Mouse (Mus musculus) lung, adult 2 months (tissue): ENCODE data around the gene Hmg20a. TPM values are rescaled to one million over a fixed set of nuclear protein-coding genes. Genes with fewer than 3 reads are reported as not detected.

Experiments
- DNase-seq: peaks from one replicate; pipeline ENCODE4 v3.0.0; 2022
- H3K4me1 ChIP-seq: fragments of 200-500 bp; 2 replicates; pipeline ENCODE4 v1.6.1; 2011; ENCODE audit warnings: low read length; ENCODE audit not compliant: control insufficient read depth, insufficient read depth
- H3K4me3 ChIP-seq: fragments of 200-500 bp; replicated peaks from 2 replicates; pipeline ENCODE3; 2011; ENCODE audit warnings: low read depth, mild to moderate bottlenecking, control low read depth, low read length; ENCODE audit errors: extremely low read depth
- CTCF ChIP-seq: fragments of 200-500 bp; IDR thresholded peaks from 2 replicates; pipeline ENCODE4 v1.5.1; 2011; ENCODE audit warnings: mild to moderate bottlenecking, low read length, control low read depth; ENCODE audit not compliant: insufficient read depth
- POLR2A ChIP-seq: fragments of 200-500 bp; IDR thresholded peaks from 2 replicates; pipeline ENCODE4 v1.6.1; 2011; ENCODE audit warnings: low read depth, mild to moderate bottlenecking, control low read depth, low read length, borderline replicate concordance; ENCODE audit errors: extremely low read depth
- WGBS: fragments of 180-500 bp; shearing (Covaris S2); methylation state at CpG from one replicate; pipeline ENCODE4 v1.1.7; 2018; 5-methylcytosine and 5-hydroxymethylcytosine counted together
- polyA plus RNA-seq: library from polyadenylated mRNA; depleted of rRNA; stranded (reverse); fragments of >200 nt; gene quantifications from 2 replicates; pipeline ENCODE4 v1.2.3, GENCODE M21; 2012

Gene Hmg20a
- polyA plus RNA-seq, 1 experiment = 29.4 TPM

DNA sequence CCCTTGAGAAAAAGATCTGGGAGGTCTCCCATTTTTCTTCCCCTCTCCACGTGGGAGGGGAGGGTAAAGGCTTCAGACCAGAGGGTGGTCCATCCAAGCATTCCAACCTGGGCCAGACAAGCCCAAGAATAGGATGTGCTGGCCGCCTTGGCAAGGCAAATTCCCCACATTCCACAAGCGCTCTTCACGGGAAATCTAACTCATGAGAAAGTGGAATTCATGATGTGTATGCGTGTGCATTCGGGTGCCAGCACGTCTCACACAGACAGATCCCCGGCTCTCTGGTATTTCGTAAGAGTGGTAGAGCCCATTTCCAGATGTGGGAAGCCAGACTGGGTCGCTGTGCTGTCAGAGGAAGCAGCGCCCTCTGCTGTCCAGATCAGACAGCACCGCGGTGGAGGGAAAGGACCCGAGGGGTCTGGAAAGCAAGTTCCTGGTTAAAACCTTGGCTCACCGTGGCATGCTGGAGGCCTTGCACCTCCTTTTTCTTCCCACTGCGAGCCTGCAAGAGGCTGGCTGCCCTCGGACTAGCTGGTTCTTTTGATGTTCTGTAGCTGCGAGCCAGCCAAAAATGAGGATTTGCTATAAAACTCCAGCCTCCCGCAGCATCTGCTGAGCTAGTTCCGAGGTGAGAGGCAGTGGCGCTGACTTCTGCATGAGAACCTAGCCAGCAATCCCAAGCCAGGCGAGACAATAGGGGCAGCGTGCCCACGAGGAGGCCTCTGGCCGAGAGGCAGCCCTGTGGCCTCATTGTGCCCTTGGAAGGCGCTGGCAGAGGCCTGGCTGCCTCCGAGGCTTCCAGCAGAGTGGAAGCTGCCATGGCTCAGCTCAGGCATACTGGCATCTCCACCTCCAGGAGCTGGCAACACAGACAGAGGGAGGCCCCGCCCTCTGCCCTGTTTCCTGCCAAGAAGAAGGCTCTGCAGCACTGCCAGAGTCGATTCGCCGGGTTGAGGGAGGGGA lies 87.7 kb downstream of the Hmg20a start:
- WGBS = 1% methylated on average over 31 of the region's 31 CpGs
- Histone ChIP-seq H3K4me3 (peak overlapping the region; percentile 70), H3K4me1 (peaks cover 29% of the 10 kb centered on the region)
- peak; percentile 92 for DNase-seq
- TF ChIP-seq POLR2A = peak; percentile 71; the same call in 1 of the 2 replicates
- peak; percentile 90 for TF ChIP-seq CTCF

DNA sequence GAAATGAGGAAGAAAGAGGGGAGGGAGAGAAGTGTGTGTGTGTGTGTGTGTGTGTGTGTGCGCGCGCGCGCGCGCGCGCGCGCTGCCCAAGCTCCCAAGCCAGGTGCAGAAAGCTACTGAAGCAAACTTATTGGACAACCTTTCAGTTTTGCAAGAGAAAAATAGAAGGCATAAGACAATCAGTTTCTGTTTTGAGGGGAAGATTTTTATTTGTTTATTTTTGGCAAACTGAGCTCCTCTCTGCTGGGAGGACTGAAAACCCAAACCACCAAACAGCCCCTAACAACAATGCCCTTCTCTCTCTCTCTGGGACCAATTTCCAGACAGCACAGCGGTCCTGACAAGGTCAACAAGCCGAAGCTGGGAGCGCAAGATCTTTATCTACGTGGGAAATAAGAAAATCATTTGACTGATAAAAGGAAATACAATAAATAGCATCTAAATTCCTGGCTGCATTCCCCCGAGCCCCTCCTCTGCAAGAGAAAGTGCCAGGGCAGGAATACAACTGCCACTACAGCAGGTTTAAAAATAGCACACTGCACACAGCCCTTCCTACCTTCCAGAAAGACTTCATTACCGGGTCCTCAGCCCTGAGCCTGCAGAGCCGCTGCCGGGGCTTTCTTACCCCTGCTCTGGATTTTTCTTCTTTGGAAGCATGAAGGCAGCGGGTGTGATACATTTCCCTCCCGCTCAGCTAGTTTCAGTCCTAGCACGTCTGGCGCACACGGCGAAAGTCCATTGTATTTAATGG lies 88.7 kb downstream of the Hmg20a start:
- no peak for TF ChIP-seq CTCF
- no peak for TF ChIP-seq POLR2A
- peaks cover 27% of the 10 kb centered on the region for H3K4me1 ChIP-seq
- peak; percentile 43 for DNase-seq
- H3K4me3 ChIP-seq = peak overlapping the region; percentile 43
- 3% methylated on average over 25 of the region's 25 CpGs for WGBS

DNA sequence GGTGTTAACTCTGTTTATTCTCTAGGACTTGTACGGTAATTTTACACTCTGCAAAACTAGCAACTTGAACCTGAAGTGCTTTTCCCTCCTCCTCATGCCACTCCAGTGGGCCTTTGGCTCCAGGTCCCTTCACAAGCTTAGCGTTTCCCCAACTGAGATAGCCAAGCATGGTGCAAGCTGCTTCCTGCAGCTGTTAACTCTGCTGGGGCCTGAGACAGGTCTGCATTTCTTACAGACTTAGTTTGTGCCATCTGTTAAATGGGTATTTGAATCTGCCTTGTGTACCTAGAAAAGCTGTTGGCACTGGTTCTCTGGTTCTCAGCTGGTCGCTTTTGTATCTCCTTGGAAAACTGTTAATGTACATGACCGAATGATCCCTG lies 89.3 kb downstream of the Hmg20a start:
- no peak for DNase-seq
- 39% methylated on average over 4 of the region's 4 CpGs for WGBS
- peak overlapping the region; percentile 43 for H3K4me3 ChIP-seq
- TF ChIP-seq POLR2A (no peak), CTCF (no peak)
- peaks cover 24% of the 10 kb centered on the region for H3K4me1 ChIP-seq

DNA sequence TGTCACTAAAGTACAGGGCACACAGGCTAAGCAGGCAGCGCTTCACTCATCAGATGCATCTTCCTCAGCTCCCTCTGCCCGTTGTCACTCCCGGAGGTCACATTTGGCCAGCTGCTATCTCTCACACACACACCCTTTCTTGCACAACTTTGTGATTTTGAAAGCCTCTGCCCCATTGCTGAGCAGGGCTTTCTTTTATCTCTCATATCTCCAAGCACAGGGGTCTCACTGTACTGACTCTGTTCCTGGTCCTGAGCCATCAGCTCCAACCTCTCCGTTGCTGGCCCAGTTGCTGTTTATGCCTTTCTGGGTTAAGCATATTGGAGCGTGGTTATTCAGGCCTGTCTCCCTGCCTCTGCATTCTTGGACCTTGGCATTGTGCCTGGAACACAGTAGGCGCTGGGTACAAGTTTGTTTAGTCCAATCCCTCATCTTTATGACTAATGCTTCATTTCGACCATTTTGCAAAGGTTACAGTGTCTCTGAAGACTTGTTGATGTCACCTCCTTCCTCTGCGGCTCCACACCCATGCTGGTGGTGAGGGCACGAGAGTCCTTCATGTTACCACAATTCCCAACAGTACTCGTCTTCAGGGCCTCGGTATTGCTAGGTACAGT lies 90.5 kb downstream of the Hmg20a start:
- H3K4me3 ChIP-seq = no peak overlapping the region
- peak; percentile 41 for DNase-seq
- 12% methylated on average over 11 of the region's 11 CpGs for WGBS
- no peak for TF ChIP-seq CTCF
- TF ChIP-seq POLR2A = no peak
- peaks cover 22% of the 10 kb centered on the region for H3K4me1 ChIP-seq

DNA sequence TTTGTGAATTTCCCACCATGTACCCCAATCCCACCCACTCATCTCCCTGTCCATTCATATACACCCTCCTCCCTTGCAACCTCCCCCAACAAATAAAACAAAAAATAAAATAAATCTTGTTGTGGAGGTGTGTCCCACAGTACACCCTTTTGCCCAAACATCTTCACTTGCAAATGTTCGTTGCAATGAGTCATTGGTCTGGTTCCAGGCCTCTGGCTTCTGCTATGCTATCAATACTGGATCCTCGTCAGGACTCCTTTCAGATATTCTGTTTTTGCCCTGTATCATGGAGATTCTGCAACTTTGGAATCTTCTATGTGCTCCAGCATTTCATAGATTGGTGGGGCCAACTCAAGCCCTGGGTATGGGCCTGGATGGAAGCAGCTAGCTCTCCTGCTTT lies 91.9 kb downstream of the Hmg20a start:
- Histone ChIP-seq H3K4me3 (no peak overlapping the region), H3K4me1 (peaks cover 22% of the 10 kb centered on the region)
- 72% methylated on average over 2 of the region's 2 CpGs for WGBS
- DNase-seq = no peak
- TF ChIP-seq POLR2A (no peak), CTCF (no peak)

DNA sequence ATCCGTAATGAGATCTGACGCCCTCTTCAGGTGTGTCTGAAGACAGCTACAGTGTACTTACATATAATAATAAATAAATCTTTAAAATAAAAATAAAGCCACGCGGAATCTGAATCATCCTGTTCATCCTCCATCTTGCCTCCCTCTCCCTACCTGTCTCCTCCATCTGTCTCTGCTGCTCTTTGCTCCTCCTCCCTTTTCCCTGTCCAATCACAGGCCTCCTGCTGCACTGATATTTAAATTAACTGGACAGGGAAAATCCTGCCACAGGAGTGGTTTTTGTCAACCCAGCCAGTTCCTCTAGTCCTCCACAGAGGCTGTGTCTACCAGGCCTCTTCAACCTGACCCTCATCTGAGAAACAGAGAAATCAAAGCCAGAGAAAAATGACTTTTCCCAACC lies 94.1 kb downstream of the Hmg20a start:
- no peak overlapping the region for H3K4me3 ChIP-seq
- WGBS = 89% methylated on average over 4 of the region's 4 CpGs
- H3K4me1 ChIP-seq = peaks cover 27% of the 10 kb centered on the region
- TF ChIP-seq CTCF = no peak
- TF ChIP-seq POLR2A = no peak
- no peak for DNase-seq

DNA sequence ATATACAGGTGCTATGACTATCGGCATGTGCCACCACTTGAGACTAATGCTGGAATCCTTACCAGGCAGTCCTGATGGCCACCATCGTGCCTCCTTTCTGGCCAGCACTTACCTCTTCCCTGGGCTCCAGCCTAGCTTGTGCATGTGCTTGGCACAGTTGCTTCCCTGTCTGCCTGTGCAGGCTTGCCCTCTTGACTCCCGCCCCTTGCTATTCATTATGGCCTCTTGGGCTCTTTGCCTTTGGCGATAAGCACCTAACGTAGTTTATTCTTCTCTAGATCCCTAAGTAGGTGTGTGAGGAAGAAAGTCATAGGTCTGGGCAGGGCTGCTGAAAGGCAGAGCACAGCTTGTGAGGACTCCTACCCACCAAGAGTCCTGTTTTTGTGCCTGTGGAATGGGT lies 96.7 kb downstream of the Hmg20a start:
- H3K4me1 ChIP-seq = peaks cover 11% of the 10 kb centered on the region
- 66% methylated on average over 5 of the region's 5 CpGs for whole genome bisulfite sequencing
- no peak for DNase-seq
- H3K4me3 ChIP-seq = no peak overlapping the region
- TF ChIP-seq CTCF (no peak), POLR2A (no peak)

DNA sequence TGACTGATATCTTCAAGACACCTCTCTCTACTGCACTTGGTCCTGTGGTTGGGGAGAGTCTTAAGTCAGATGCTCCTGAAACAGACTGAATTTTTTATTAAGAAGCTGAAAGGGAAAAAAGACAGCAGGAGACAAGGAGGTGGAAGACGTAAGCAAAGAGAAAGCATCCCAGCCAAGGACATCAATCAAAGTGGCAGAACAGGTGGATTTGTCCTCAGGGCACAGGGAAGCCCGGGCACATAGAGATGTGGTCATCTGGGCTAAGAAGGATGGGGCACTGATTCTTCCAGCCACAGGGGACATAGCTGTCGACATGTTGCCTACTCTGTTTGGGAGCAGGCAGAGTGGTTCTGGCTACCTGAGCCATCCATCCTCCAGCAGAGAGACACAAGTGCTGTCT lies 97.8 kb downstream of the Hmg20a start:
- WGBS = 51% methylated on average over 3 of the region's 3 CpGs
- DNase-seq = no peak
- Histone ChIP-seq H3K4me1 (peaks cover 11% of the 10 kb centered on the region), H3K4me3 (no peak overlapping the region)
- TF ChIP-seq CTCF = no peak
- no peak for TF ChIP-seq POLR2A

DNA sequence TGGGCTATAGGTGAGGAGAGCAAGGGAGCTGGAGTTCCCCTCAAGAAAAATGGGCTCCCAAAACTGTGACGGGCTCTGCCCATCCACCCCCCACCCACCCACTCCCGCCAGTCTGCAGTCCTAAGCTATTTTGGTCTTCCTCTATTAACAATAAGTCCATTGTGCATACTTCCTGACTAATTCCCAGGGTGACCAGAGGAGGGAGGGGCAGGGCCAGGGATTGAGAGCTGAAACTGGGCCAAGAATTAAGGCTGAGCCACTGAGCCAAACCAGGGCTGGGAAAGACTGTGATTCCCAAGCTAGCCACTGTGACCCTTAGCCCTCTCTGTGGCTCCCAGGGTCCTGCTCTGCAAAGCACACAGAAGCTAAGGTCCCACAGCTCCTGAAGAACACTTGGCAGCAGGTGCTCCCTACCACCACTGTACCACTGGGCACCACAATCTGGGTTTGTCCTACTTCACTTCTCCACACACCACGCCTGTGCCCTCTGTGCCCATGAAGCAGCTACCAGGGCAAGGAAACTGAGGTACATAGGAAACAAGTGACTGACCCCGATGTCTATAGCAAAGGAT lies 98.4 kb downstream of the Hmg20a start:
- Histone ChIP-seq H3K4me1 (peaks cover 11% of the 10 kb centered on the region), H3K4me3 (no peak overlapping the region)
- TF ChIP-seq CTCF (0 out of 2 replicates have a peak, but pooled peaks have one; percentile 23), POLR2A (no peak)
- WGBS = 54% methylated on average over 4 of the region's 4 CpGs
- DNase-seq = no peak
